Mouse (Mus musculus) cerebellum, postnatal 14 days (tissue): Measurements from ENCODE around the gene Mef2d.

Experiments
- DNase-seq, 2 experiments: peaks; one replicate each; pipeline ENCODE4 v3.0.0; 2021; ENCODE audit warnings: mixed read lengths in 2 of 2

Mef2d gene

GRCm38 (mm10) chr3:88191146-88191545 lies 49.0 kb downstream of the Mef2d start:
- DNase-seq = peak; percentile 33 to 54

DNA sequence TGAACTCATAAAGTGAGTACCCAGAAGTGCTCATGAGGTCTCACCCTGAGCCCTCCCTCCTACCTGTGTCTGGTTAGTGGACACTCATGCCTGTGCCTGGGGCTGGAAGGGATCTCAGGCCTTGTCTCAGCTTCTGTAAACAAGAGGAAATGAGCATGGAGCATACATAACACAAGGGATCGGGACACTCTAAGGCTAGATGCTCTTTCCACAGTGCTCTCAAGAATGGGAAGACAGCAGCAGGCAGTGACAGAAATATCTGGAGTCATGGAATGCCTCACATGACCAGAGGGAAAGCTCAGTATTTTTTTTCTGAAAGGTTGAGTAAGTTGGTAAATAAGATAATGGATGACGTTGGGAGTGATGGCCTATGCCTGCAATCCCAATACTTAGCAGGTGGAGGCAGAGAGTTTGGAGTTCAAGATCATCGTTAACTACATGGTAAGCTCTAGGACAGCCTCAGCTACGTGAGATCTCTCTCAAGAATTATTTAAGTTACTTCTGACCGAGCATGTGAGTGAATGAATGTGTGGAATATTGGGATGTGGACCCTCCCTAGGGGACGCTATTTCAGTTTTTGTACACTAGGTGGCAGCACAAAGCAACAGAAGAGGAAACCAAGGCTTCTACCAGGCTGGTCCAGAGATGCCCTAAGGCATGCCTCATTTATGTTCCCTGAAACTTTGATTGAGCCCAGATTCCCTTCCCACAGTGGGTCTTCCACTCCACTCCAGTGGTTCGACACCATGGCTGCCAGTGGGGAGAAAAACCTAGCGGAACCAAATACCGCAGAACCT lies 49.8 kb downstream of the Mef2d start:
- DNase-seq = peak; percentile 81 to 84

GRCm38 (mm10) chr3:88197741-88198504 lies 55.8 kb downstream of the Mef2d start:
- DNase-seq = no peak

DNA sequence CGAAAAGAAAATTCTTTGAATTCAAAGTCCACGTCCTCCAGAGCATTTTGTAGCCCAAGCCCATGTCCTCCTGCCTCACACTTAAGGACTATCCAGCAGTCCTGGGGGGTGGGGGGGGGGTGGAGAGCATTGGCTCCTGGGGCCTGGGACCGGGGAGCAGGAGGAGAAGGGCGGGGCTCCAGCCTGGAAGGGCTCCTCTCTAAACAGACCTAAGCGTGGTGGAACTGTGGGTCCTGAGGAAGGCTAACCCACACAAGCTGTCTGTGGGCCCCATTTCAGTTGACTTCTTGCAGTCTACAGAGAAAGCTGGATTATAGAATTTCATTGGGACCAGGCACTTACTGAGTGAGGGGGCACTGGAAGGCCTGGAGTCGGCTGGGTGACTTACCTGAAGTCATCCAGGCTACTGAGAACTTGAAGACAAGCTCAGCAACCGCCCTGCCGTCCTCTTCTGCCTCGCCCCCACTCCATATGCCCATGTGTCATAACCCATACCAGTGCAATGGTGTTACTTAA lies 56.4 kb downstream of the Mef2d start:
- DNase-seq = no peak

DNA sequence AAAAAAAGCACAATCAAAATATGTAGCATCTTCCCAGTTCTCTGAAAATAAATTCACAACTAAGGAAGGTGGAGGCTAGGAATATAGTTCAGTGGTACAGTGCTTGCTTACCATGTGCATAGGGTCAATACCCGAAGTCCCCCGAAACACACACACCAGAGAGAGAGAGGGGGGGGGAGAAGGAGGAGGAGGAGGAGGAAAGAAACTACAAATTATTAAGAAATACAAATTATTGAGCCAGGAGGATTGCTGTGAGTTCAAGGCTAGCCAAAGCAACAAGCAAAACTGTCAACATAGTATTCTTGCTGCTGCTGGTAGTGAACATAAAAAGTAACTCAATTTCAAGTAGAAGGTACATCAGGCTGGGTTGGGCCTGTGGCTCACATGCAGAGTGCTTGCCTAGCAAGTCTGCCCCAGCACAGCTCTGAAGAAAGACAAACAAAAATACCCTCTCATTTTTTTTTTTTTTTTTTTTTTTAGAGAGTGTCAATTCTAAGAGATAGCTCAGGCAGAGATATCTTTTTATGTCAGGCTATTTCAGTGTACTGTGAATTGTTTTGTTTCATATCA lies 57.5 kb downstream of the Mef2d start:
- DNase-seq = no peak

- peak; percentile 64 to 68 for DNase-seq
Measured at GRCm38 (mm10) chr3:88200161-88200971, 58.2 kb downstream of the Mef2d start.

DNA sequence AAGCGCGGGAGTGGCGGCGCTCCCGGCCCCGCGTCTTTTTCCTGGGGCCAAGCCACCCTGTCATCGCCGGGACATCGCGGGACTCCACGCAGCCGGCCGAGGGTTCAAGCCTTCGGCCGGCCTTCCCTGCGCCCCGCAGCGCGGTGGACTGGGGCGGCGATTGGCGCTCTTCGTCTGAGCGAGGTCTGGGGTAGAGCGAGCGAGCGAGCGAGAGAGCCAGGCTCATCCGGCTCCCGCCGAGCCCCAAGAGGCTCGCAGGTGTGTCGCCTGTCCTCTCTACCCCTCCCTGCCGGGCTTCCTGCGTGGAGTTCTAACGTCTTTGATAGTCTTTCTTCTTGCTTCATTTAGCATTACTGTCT lies 58.8 kb downstream of the Mef2d start:
- DNase-seq = peak in 1 of 2 experiments; percentile 66

DNA sequence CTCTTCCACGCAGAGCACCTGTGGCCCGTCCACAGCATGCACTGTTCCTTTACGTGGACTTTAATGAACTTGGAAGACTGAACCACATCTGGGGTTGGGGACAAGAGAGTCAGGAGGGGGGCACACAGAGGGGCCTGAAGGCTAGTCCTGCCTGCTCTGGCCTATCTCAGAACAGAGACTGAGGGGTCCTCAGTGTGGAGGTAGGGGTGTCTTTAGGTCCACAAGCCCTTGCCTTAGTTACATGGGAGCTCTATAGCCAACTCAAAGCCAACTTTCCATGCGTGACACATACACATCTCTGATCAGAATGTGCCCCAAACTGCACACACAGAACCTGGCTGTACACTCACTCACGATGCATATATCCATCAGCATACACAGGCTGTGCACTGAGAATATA lies 59.5 kb downstream of the Mef2d start:
- DNase-seq = no peak

- peak in 1 of 2 experiments; percentile 37 for DNase-seq
Measured at GRCm38 (mm10) chr3:88202986-88203385, 60.8 kb downstream of the Mef2d start.

DNA sequence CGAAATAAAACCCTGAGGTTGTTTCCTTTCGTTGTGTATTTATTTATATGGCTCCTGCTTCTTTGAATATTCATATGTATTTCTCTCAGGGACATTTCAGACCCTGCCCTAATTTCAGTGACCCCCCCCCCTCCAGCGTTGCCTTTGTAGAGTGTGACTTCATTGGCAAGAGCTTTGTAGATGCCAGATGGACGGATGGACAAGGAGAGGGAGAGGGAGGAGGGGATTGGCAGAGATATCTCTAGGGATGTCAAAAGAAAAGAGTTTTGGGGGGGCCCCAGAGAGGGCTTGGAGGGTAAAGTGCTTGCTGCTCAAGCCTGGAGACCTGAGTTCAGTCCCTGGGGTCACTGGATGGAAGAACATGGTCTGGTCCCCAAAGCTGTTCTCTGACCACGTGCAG lies 61.3 kb downstream of the Mef2d start:
- DNase-seq = peak in 1 of 2 experiments; percentile 49

DNA sequence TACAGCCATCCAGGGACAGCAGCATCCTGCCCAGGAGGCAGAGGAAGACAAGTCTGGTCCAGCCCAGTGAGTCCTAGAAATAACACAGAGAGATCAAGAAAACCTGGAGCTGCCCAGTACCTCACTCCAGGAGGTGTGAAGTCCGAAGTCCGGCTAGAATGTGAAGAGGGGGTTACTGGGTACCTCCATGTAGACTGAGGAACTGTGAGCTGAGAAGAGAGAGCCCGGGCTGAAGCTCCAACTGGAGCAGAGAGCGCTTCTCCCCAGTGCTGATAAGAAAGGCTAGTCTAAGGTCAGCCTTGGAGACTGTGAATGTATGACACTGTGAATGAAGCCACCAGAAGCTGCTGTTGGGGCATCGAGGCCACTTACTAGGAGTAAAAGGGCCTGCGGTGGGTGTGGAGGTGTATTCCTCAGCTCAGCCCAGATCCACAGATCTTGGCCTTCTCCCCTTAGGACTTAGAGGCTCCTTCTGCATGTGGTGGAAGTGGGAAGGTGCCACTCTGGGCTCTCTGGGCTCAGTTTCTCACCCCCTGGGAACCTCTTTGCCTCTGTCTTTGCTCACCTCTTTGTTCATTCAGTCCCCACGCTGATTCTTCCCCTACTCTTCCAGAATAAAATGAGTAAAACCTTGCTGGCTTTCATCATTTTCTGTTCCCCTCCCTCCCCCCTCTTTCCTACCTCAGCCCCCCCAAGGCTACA lies 62.0 kb downstream of the Mef2d start:
- peak in 1 of 2 experiments; percentile 41 for DNase-seq

- DNase-seq = no peak
Measured at GRCm38 (mm10) chr3:88204751-88205150, 62.6 kb downstream of the Mef2d start.

DNA sequence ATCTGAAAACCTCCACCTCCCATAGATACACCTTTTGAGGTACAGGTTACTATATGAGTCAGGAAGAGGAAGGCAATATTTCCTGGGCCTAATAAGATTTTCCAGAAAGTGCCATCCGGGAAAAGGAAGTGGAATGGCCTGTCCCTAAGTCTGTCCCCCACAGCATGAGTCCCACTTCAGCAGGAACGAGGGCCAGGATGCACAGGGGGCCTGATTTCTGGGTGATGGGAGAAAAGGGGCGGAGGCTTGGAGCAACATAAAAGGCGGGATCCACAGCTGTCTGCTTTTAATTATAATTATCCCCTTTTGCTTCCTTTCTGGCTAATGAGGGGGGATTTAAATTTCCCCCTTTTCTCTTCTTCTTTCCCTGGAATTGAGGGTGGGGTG lies 63.0 kb downstream of the Mef2d start:
- no peak for DNase-seq

- DNase-seq = peak; percentile 27 to 42
Measured at GRCm38 (mm10) chr3:88205563-88206491, 63.7 kb downstream of the Mef2d start.

DNA sequence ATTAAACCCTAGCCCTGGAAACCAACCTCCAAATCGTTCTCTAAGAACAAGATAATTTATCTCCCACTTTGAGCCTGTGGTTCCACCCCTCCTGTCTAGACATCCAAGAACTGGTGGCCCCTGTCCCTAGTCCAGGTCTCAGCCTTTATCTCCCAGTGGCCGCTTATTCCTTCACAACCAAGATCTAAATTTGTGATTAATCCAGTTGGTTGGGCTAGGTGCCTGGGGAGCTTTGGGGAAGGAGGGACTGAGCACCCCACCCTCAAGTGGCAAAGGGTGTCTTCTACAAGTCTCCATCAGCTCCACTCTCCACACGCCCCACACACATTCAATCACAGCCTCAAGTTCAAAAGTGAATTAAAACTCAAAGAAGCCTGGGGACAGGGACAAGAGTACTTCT lies 64.3 kb downstream of the Mef2d start:
- peak in 1 of 2 experiments; percentile 29 for DNase-seq

DNA sequence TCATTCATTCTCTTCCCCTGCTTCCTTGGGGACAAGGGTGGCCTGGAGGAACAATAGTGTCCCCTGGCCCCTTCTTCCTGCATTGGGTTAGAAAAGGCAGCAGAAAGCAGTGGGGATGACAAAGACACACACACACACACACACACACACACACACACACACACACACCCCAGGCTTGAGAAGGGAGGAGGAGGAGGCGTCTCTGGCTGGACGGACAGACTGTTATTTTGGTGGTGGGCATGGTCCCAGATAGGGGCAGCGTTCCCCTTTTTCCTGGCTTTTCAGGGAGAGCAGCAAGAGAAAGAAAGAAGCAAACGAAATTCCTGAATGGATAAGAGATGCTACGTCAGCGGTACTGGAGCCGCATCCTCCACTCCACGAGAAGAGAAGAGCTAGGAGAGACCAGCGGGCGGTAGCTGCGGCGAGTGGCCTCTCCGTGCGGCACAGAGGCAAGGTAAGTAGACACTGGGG lies 64.8 kb downstream of the Mef2d start:
- peak; percentile 77 to 81 for DNase-seq

GRCm38 (mm10) chr3:88207451-88208100 lies 65.4 kb downstream of the Mef2d start:
- peak; percentile 62 to 74 for DNase-seq

DNA sequence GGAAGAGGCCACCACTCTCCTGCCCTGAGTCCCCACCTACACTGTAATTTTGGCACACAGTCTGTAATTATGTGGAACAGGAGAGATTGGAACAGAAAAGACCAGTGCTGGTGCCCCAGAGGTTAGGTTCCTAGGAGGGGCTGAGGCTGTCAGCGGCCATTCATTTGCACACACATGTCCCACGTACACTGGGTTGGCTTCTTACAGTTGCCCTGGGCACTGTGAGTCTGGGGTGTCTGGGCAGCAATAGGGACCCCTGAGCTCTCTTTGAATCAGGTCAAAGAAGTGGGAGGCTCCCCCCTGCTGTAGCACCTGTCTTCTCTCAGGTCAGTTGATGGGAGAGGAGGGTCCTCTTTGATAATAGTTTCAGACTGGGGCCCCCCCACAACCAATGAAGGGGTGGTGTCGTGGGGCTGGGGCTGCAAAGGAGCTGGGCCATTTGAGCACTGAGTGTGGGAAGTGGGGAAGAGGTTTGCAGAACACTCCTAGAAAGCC lies 66.1 kb downstream of the Mef2d start:
- peak; percentile 28 to 31 for DNase-seq

GRCm38 (mm10) chr3:88209306-88209705 lies 67.1 kb downstream of the Mef2d start:
- peak; percentile 22 to 39 for DNase-seq

GRCm38 (mm10) chr3:88210121-88210520 lies 67.9 kb downstream of the Mef2d start:
- DNase-seq = no peak
